Mouse (Mus musculus) urinary bladder, adult 2 months (tissue): ENCODE results near the gene Nop9. TPM values are rescaled to one million over a fixed set of nuclear protein-coding genes. Genes with fewer than 3 reads are reported as not detected.
A peak's percentile ranks its signal among the peaks of the same experiment; 100 is the strongest.

ENCODE experiments used
- DNase-seq: peaks from one replicate; pipeline ENCODE4 v3.0.0; 2022; ENCODE audit warnings: low spot score
- polyA plus RNA-seq: library from polyadenylated mRNA; depleted of rRNA; stranded (reverse); fragments of >200 nt; gene quantifications from 2 replicates; pipeline ENCODE4 v1.2.3, GENCODE M21; 2012

Gene Nop9
- polyA plus RNA-seq, 1 experiment, result 13.8 TPM

- DNase-seq, result no peak
Measured at GRCm38 (mm10) chr14:55769087-55769703, 23.7 kb downstream of the Nop9 start.

- no peak for DNase-seq
Measured at GRCm38 (mm10) chr14:55776711-55777110, 31.2 kb downstream of the Nop9 start.

- DNase-seq, result peak; percentile 6
Measured at GRCm38 (mm10) chr14:55777176-55777575, 31.7 kb downstream of the Nop9 start.

GRCm38 (mm10) chr14:55777806-55778205, 32.3 kb downstream of the Nop9 start:
- DNase-seq, result no peak

GRCm38 (mm10) chr14:55778686-55779085, 33.2 kb downstream of the Nop9 start:
- DNase-seq, result no peak

- no peak for DNase-seq
Measured at GRCm38 (mm10) chr14:55779656-55780055, 34.2 kb downstream of the Nop9 start.

- DNase-seq, result no peak
Measured at GRCm38 (mm10) chr14:55780736-55781135, 35.2 kb downstream of the Nop9 start.

GRCm38 (mm10) chr14:55781310-55781709, 35.8 kb downstream of the Nop9 start:
- DNase-seq, result no peak

GRCm38 (mm10) chr14:55782361-55782960, 37.0 kb downstream of the Nop9 start:
- no peak for DNase-seq

- no peak for DNase-seq
Measured at GRCm38 (mm10) chr14:55783171-55783957, 37.9 kb downstream of the Nop9 start.

- DNase-seq, result no peak
Measured at GRCm38 (mm10) chr14:55783958-55784235, 38.4 kb downstream of the Nop9 start, which contains the start of gene Adcy4. Adcy4 (minus strand) TSS chr14:55784095.

- no peak for DNase-seq
Measured at GRCm38 (mm10) chr14:55785195-55785594, 39.7 kb downstream of the Nop9 start.

- DNase-seq, result no peak
Measured at GRCm38 (mm10) chr14:55787731-55788130, 42.2 kb downstream of the Nop9 start.

- DNase-seq, result no peak
Measured at GRCm38 (mm10) chr14:55788256-55789050, 43.0 kb downstream of the Nop9 start, which contains the start of gene Ripk3. Ripk3 (minus strand) TSS chr14:55788865.

- DNase-seq, result no peak
Measured at GRCm38 (mm10) chr14:55793461-55793860, 48.0 kb downstream of the Nop9 start.

GRCm38 (mm10) chr14:55793946-55794345, 48.5 kb downstream of the Nop9 start:
- DNase-seq, result no peak

- no peak for DNase-seq
Measured at GRCm38 (mm10) chr14:55795380-55796163, 50.1 kb downstream of the Nop9 start.
